Mouse (Mus musculus) CD4-positive, CD25-positive, alpha-beta regulatory T cell, adult 2 months (primary cell): ENCODE measurements around the gene Gm10985.
A peak's percentile ranks its signal among the peaks of the same experiment; 100 is the strongest.

ENCODE experiments used
- DNase-seq: peaks from one replicate; pipeline ENCODE4 v3.0.0-alpha.2; 2012; ENCODE audit warnings: low read depth, low spot score

Gene Gm10985

GRCm38 (mm10) chr3:53844786-53845185, at the start of gene Gm10985:
Gene Gm10985, plus strand, starts transcription at chr3:53845086.
- DNase-seq, result no peak

GRCm38 (mm10) chr3:53796933-53797332, 48.0 kb upstream of the Gm10985 start:
- DNase-seq, result no peak

- DNase-seq, result no peak
Observed at GRCm38 (mm10) chr3:53799671-53800070, 45.2 kb upstream of the Gm10985 start.

- no peak for DNase-seq
Observed at GRCm38 (mm10) chr3:53813421-53813977, 31.4 kb upstream of the Gm10985 start.

GRCm38 (mm10) chr3:53834238-53834637, 10.6 kb upstream of the Gm10985 start:
- DNase-seq, result no peak

GRCm38 (mm10) chr3:53846206-53846928, 1.5 kb downstream of the Gm10985 start:
- DNase-seq, result no peak

- no peak for DNase-seq
Observed at GRCm38 (mm10) chr3:53847726-53848125, 2.8 kb downstream of the Gm10985 start.

- DNase-seq, result no peak
Observed at GRCm38 (mm10) chr3:53848262-53848661, 3.4 kb downstream of the Gm10985 start.

GRCm38 (mm10) chr3:53854261-53854660, 9.4 kb downstream of the Gm10985 start:
- DNase-seq, result no peak

- DNase-seq, result no peak
Observed at GRCm38 (mm10) chr3:53854831-53855230, 9.9 kb downstream of the Gm10985 start.

GRCm38 (mm10) chr3:53863383-53864220, 18.7 kb downstream of the Gm10985 start, which contains the start of gene Ufm1:
Gene Ufm1, minus strand, starts transcription at chr3:53863830.
- peak; percentile 93 for DNase-seq

- no peak for DNase-seq
Observed at GRCm38 (mm10) chr3:53868212-53868611, 23.3 kb downstream of the Gm10985 start.

- no peak for DNase-seq
Observed at GRCm38 (mm10) chr3:53869263-53869662, 24.4 kb downstream of the Gm10985 start.

- no peak for DNase-seq
Observed at GRCm38 (mm10) chr3:53870482-53870881, 25.6 kb downstream of the Gm10985 start.

GRCm38 (mm10) chr3:53871596-53871995, 26.7 kb downstream of the Gm10985 start:
- no peak for DNase-seq

- DNase-seq, result no peak
Observed at GRCm38 (mm10) chr3:53890619-53891540, 46.0 kb downstream of the Gm10985 start.
